Mouse (Mus musculus): ENCODE data around the gene Acer2.

DNA sequence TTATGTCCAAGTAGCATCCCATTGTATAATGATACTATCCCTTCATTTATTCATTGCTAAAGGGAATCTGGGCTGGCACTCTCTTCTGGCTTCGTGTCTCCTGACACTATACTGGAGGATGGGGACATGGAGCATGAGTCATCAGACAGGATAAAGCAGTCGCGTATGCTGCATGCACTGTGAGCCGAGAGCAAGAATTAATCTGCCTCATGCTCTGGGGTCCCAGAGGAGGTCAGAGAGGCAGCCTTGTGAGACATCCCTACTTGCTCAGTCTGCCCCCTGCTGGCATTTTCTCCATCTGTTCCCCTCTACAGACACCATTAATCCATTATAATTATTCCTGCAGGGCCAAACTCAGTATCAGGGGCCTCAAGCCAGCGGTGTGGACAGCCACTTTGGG is 79.3 kb downstream of the Acer2 start:
- TF ChIP-seq CTCF (conservative IDR thresholded peaks at IDR 0.05; ENCODE audit: low read length) (no peak; the same call in 1 of the 2 replicates), POU5F1 (IDR thresholded peaks at IDR 0.05; ENCODE audit: borderline replicate concordance, low read length) (no peak), NANOG (IDR thresholded peaks at IDR 0.05; ENCODE audit: borderline replicate concordance, low read length) (no peak)
